Mouse (Mus musculus): ENCODE measurements around the gene Pacsin1. TPM values are rescaled to one million over a fixed set of nuclear protein-coding genes. Genes with fewer than 3 reads are reported as not detected.
A peak's percentile ranks its signal among the peaks of the same experiment; 100 is the strongest.

The Pacsin1 gene
- 1.2 and 1.4 TPM in 2 replicates for polyA plus RNA-seq (2015; fragmentation: Nextera tagmentation; extraction: Ambion mirVana)

DNA sequence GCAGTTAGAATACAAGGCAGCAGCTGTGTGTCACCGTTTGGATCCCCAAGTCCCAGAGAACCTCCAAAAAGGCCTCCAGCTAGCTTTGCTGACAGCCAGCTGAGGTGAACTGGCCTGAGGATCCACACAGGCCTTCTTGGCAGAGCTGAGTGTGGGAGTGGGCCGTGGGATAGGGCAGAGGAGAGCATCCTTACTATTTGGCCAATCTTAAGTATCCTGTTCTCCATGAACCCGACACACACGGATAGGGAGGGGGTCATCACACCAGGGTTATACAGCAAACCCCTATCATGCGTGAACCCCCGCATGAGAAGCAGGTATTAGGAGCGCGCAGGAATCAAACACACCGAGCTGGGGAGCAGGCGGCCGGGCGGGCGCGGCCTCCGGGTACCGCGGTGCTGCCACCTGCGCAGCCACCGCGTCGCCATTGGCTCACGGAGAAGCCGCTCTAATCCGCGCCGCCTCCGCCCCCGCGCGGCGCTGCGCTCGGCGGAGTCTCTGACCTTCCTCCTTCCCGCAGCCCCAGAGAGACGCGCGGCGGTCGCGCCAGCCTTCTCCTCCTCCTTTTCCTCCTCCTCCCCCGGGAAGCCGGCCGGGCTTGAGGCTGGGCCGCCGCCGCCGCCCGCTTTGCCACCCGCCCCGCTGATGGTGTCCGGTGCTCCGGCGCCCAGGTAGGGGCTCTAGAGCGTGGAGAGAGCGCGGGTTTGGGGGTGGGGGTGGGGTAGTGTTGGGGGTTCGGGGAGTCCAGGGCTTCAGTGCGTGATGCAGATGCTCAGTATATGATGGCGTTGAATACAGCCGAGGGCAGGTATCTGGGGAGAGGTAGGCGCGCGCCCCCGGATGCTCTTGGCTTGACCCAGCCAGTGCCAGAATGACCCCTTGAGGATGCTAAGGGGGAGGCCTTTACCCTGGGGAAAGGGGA, at the start of gene Pacsin1:
TSS of gene Pacsin1 (plus strand) at position 421 of the 922 bp plus-strand sequence.
- Histone ChIP-seq H3K9ac (ENCODE audit: low read length) (peak within 1 kb of the TSS; percentile 31; the same call in 1 of the 2 replicates), H3K4me3 (ENCODE audit: low read depth, low read length) (peak within 1 kb of the TSS; percentile 36), H3K27ac (replicated peaks) (no peak within 1 kb of the TSS), H3K27me3 (ENCODE audit: control insufficient read depth, insufficient read depth, low read length) (peaks cover 8% of the 10 kb centered on the region; the same call in 1 of the 2 replicates), H3K4me1 (replicated peaks; ENCODE audit: control insufficient read depth, insufficient read depth) (0 out of 2 replicates have a peak, but pooled peaks cover 2% of the 10 kb centered on the region), H3K36me3 (ENCODE audit: control insufficient read depth, insufficient read depth, low read length) (no peaks in the 10 kb centered on the region), H3K9me3 (ENCODE audit: control insufficient read depth, low read length) (no peaks in the 10 kb centered on the region), H3K4me2 (replicated peaks; ENCODE audit: low read depth) (peak within 1 kb of the TSS; percentile 60)
- TF ChIP-seq EP300 (optimal IDR thresholded peaks at IDR 0.05) (no peak), CTCF (IDR thresholded peaks at IDR 0.05; ENCODE audit: low read depth) (peak; percentile 16; the same call in 1 of the 2 replicates)
- WGBS = 4% methylated on average over 62 of the region's 65 CpGs
- ATAC-seq (ENCODE audit: low FRiP score, low TSS enrichment) = peak; percentile 53
- DNase-seq (ENCODE audit: low spot score) = peak; percentile 60

- H3K9ac ChIP-seq (ENCODE audit: low read length) = no peak overlapping the region
- H3K9me3 ChIP-seq (ENCODE audit: control insufficient read depth, low read length) = no peaks in the 10 kb centered on the region
- no peaks in the 10 kb centered on the region; the same call in 1 of the 2 replicates for H3K36me3 ChIP-seq (ENCODE audit: control insufficient read depth, insufficient read depth, low read length)
- ATAC-seq (ENCODE audit: low FRiP score, low TSS enrichment) (no peak), DNase-seq (ENCODE audit: low spot score) (no peak)
- H3K4me2 ChIP-seq (replicated peaks; ENCODE audit: low read depth) = no peak overlapping the region
- H3K4me3 ChIP-seq (ENCODE audit: low read depth, low read length) = no peak overlapping the region
- no peaks in the 10 kb centered on the region for H3K4me1 ChIP-seq (replicated peaks; ENCODE audit: control insufficient read depth, insufficient read depth)
- TF ChIP-seq CTCF (IDR thresholded peaks at IDR 0.05; ENCODE audit: low read depth) (no peak), EP300 (optimal IDR thresholded peaks at IDR 0.05) (no peak)
- H3K27me3 ChIP-seq (ENCODE audit: control insufficient read depth, insufficient read depth, low read length) = no peaks in the 10 kb centered on the region
- WGBS = 81% methylated on average over 7 of the region's 7 CpGs
- no peak overlapping the region for H3K27ac ChIP-seq (replicated peaks)
These were observed 45.7 kb upstream of the Pacsin1 start for GRCm38 (mm10) chr17:27609576-27609975.

- H3K4me3 ChIP-seq (ENCODE audit: low read depth, low read length) = no peak overlapping the region
- H3K27ac ChIP-seq (replicated peaks) = no peak overlapping the region
- H3K27me3 ChIP-seq (ENCODE audit: control insufficient read depth, insufficient read depth, low read length) = no peaks in the 10 kb centered on the region
- ATAC-seq (ENCODE audit: low FRiP score, low TSS enrichment) (no peak), DNase-seq (ENCODE audit: low spot score) (no peak)
- 72% methylated on average over 10 of the region's 10 CpGs for WGBS
- H3K4me2 ChIP-seq (replicated peaks; ENCODE audit: low read depth) = no peak overlapping the region
- H3K9me3 ChIP-seq (ENCODE audit: control insufficient read depth, low read length) = no peaks in the 10 kb centered on the region
- no peaks in the 10 kb centered on the region; the same call in 1 of the 2 replicates for H3K36me3 ChIP-seq (ENCODE audit: control insufficient read depth, insufficient read depth, low read length)
- H3K4me1 ChIP-seq (replicated peaks; ENCODE audit: control insufficient read depth, insufficient read depth) = no peaks in the 10 kb centered on the region
- no peak overlapping the region for H3K9ac ChIP-seq (ENCODE audit: low read length)
- TF ChIP-seq CTCF (IDR thresholded peaks at IDR 0.05; ENCODE audit: low read depth) = no peak
- TF ChIP-seq EP300 (optimal IDR thresholded peaks at IDR 0.05) = no peak
These were observed 44.4 kb upstream of the Pacsin1 start for GRCm38 (mm10) chr17:27610679-27611518.

- no peak overlapping the region for H3K4me3 ChIP-seq (ENCODE audit: low read depth, low read length)
- H3K36me3 ChIP-seq (ENCODE audit: control insufficient read depth, insufficient read depth, low read length) = no peaks in the 10 kb centered on the region; the same call in 1 of the 2 replicates
- H3K9me3 ChIP-seq (ENCODE audit: control insufficient read depth, low read length) = no peaks in the 10 kb centered on the region
- H3K4me2 ChIP-seq (replicated peaks; ENCODE audit: low read depth) = no peak overlapping the region
- no peak overlapping the region for H3K27ac ChIP-seq (replicated peaks)
- H3K4me1 ChIP-seq (replicated peaks; ENCODE audit: control insufficient read depth, insufficient read depth) = no peaks in the 10 kb centered on the region
- TF ChIP-seq EP300 (optimal IDR thresholded peaks at IDR 0.05) (no peak), CTCF (IDR thresholded peaks at IDR 0.05; ENCODE audit: low read depth) (no peak)
- DNase-seq (ENCODE audit: low spot score) (no peak), ATAC-seq (ENCODE audit: low FRiP score, low TSS enrichment) (no peak)
- 47% methylated on average over 3 of the region's 3 CpGs for WGBS
- H3K27me3 ChIP-seq (ENCODE audit: control insufficient read depth, insufficient read depth, low read length) = no peaks in the 10 kb centered on the region
- no peak overlapping the region for H3K9ac ChIP-seq (ENCODE audit: low read length)
These were observed 43.8 kb upstream of the Pacsin1 start for GRCm38 (mm10) chr17:27611519-27611884.

GRCm38 (mm10) chr17:27611994-27612393, 43.3 kb upstream of the Pacsin1 start:
- no peak for ATAC-seq (ENCODE audit: low FRiP score, low TSS enrichment)
- no peak for TF ChIP-seq EP300 (optimal IDR thresholded peaks at IDR 0.05)
- TF ChIP-seq CTCF (IDR thresholded peaks at IDR 0.05; ENCODE audit: low read depth) = no peak
- Histone ChIP-seq H3K4me3 (ENCODE audit: low read depth, low read length) (no peak overlapping the region), H3K4me2 (replicated peaks; ENCODE audit: low read depth) (no peak overlapping the region), H3K27me3 (ENCODE audit: control insufficient read depth, insufficient read depth, low read length) (no peaks in the 10 kb centered on the region), H3K9me3 (ENCODE audit: control insufficient read depth, low read length) (no peaks in the 10 kb centered on the region), H3K4me1 (replicated peaks; ENCODE audit: control insufficient read depth, insufficient read depth) (no peaks in the 10 kb centered on the region), H3K9ac (ENCODE audit: low read length) (no peak overlapping the region), H3K36me3 (ENCODE audit: control insufficient read depth, insufficient read depth, low read length) (no peaks in the 10 kb centered on the region; the same call in 1 of the 2 replicates), H3K27ac (replicated peaks) (no peak overlapping the region)
- no peak for DNase-seq (ENCODE audit: low spot score)
- WGBS = 76% methylated on average over 5 of the region's 5 CpGs

All from stomach, postnatal 0 days (tissue).